Mouse (Mus musculus): Measurements from ENCODE around the gene Wdpcp.
"Not testable (repeated sequence)": the region's sequence is repeated elsewhere in the genome, so short reads cannot be mapped to it uniquely, and the experiment has no call there.

Wdpcp gene

GRCm38 (mm10) chr11:21571700-21572381, at the start of gene Wdpcp, which contains the start of gene Mdh1:
TSS of gene Wdpcp (plus strand) at chr11:21572235.
TSS of gene Mdh1 (minus strand) at chr11:21572367.
- peak; percentile 97 for DNase-seq (ENCODE audit: low spot score)

GRCm38 (mm10) chr11:21528676-21529394, 43.2 kb upstream of the Wdpcp start:
- DNase-seq (ENCODE audit: low spot score) = no peak

GRCm38 (mm10) chr11:21530856-21531255, 41.2 kb upstream of the Wdpcp start:
- DNase-seq (ENCODE audit: low spot score) = not testable (repeated sequence)

GRCm38 (mm10) chr11:21540072-21540471, 32.0 kb upstream of the Wdpcp start:
- DNase-seq (ENCODE audit: low spot score) = no peak

GRCm38 (mm10) chr11:21540622-21541021, 31.4 kb upstream of the Wdpcp start:
- DNase-seq (ENCODE audit: low spot score) = no peak

- DNase-seq (ENCODE audit: low spot score) = no peak
Observed at GRCm38 (mm10) chr11:21542731-21543130, 29.3 kb upstream of the Wdpcp start.

- peak; percentile 34 for DNase-seq (ENCODE audit: low spot score)
Observed at GRCm38 (mm10) chr11:21545021-21545420, 27.0 kb upstream of the Wdpcp start.

GRCm38 (mm10) chr11:21545951-21546350, 26.1 kb upstream of the Wdpcp start:
- DNase-seq (ENCODE audit: low spot score) = no peak

- DNase-seq (ENCODE audit: low spot score) = no peak
Observed at GRCm38 (mm10) chr11:21546671-21547070, 25.4 kb upstream of the Wdpcp start.

GRCm38 (mm10) chr11:21547518-21547917, 24.5 kb upstream of the Wdpcp start:
- DNase-seq (ENCODE audit: low spot score) = no peak

GRCm38 (mm10) chr11:21549052-21549451, 23.0 kb upstream of the Wdpcp start:
- DNase-seq (ENCODE audit: low spot score) = no peak

GRCm38 (mm10) chr11:21549754-21550153, 22.3 kb upstream of the Wdpcp start:
- no peak for DNase-seq (ENCODE audit: low spot score)

- DNase-seq (ENCODE audit: low spot score) = no peak
Observed at GRCm38 (mm10) chr11:21550222-21551173, 21.5 kb upstream of the Wdpcp start.

GRCm38 (mm10) chr11:21552049-21552448, 20.0 kb upstream of the Wdpcp start:
- no peak for DNase-seq (ENCODE audit: low spot score)

GRCm38 (mm10) chr11:21559727-21560126, 12.3 kb upstream of the Wdpcp start:
- DNase-seq (ENCODE audit: low spot score) = no peak

- DNase-seq (ENCODE audit: low spot score) = no peak
Observed at GRCm38 (mm10) chr11:21561347-21561746, 10.7 kb upstream of the Wdpcp start.

- no peak for DNase-seq (ENCODE audit: low spot score)
Observed at GRCm38 (mm10) chr11:21563617-21564325, 8.3 kb upstream of the Wdpcp start.

GRCm38 (mm10) chr11:21564681-21565405, 7.2 kb upstream of the Wdpcp start:
- no peak for DNase-seq (ENCODE audit: low spot score)

- DNase-seq (ENCODE audit: low spot score) = no peak
Observed at GRCm38 (mm10) chr11:21566934-21567333, 5.1 kb upstream of the Wdpcp start.

GRCm38 (mm10) chr11:21567733-21568132, 4.3 kb upstream of the Wdpcp start:
- DNase-seq (ENCODE audit: low spot score) = no peak

GRCm38 (mm10) chr11:21569002-21569401, 3.0 kb upstream of the Wdpcp start:
- no peak for DNase-seq (ENCODE audit: low spot score)
